Mouse (Mus musculus): ENCODE results near the gene Oaz2.
"Not testable (repeated sequence)": the region's sequence is repeated elsewhere in the genome, so short reads cannot be mapped to it uniquely, and the experiment has no call there.

Oaz2 gene

DNA sequence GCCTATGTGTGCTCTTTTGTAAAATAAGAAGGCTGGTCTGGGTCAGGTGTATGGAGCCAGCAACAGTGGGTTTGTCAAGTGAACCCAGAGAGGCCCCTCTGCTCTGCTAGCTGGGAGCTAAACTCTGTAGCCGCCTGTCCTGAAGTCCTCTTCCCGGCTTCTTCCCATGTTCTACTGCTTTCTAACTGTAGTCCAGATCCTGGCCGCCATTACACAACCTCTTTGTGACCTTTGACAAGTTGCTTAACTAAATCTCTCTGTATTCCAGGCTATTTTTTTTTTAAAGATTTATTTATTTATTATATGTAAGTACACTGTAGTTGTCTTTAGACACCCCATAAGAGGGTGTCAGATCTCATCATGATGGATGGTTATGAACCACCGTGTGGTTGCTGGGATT is 14.1 kb upstream of the Oaz2 start:
- DNase-seq (ENCODE audit: low spot score): no peak

GRCm38 (mm10) chr9:65654700-65655237 is 13.0 kb upstream of the Oaz2 start:
- DNase-seq (ENCODE audit: low spot score): no peak

DNA sequence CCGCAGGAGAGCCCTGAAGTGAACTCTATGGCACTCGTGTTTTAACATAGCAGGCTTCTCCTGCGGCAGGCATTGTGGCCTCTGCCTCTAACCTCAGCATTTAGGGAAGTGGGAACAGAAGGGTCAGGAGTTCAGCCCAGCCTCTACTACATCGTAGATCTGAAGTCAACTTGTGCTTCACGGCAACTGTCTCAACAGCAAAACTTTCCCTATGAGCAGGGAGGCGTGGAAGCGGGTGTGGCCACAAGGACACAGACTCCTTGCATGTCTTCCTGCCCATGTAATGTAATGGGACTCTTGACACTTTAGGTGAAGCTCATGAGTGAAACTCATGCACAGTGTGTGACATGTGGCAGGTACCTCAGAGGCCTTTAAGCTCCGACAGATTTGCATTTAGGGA is 12.3 kb upstream of the Oaz2 start:
- DNase-seq (ENCODE audit: low spot score): no peak

DNA sequence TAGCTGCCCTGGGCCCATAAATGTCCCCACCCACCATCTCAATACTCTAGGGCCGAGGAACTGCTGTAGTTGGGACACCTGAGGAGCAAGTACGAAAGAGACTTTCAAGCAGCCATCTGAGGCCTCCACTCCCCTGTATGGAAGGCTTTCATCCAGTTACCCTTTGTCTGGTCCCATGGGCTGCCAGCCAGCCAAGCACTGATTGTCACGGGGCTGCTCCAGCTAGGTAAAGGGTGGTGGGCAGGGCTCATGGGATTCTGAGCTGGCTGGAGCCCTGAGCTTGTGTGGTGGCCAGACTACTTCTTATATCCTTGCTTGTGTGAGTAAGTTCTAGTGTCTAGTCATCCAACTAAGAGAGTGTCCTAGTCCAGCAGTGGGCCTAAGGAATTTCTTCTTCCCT is 10.6 kb upstream of the Oaz2 start:
- DNase-seq (ENCODE audit: low spot score): no peak

GRCm38 (mm10) chr9:65661029-65661428 is 6.8 kb upstream of the Oaz2 start:
- DNase-seq (ENCODE audit: low spot score): no peak

DNA sequence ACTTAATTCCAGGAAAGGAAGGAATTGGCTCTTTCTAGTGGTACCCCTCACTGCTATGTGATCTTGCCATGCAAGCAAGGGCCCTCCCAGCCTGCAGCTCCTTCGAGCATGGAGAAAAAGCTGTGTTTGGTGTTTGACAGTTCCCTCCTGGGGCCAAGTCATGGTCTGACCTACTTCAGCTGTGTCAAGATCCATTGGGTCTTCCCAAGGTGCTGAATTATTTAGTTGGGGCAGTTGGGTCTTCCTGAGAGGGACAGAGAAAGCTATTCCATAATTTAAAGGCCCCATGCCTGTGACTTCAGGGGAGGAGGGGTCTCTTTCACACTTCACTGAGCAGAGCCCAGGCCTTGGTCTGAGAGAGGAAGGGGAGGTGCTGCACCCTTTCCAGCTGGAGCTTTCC is 6.3 kb upstream of the Oaz2 start:
- DNase-seq (ENCODE audit: low spot score): no peak

DNA sequence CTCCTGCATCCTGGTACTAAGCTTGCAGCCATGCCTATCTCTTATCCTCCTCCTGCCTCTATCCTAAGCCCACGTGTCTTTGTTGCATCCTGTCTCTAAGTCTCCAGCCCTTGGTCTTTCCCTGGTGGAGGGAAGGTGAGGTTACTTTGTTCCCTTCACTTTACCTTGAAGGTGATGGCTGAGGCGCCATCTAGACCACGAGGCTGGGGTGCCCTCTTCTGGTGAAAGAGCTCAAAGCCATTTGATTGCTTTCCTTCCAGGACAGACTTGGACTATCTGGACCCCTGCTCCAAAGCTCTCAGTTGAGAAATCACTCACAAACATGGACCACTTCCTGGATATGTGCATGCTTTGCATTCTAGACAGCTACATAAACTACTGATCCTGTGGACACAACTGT is 3.6 kb upstream of the Oaz2 start:
- DNase-seq (ENCODE audit: low spot score): peak; percentile 72

DNA sequence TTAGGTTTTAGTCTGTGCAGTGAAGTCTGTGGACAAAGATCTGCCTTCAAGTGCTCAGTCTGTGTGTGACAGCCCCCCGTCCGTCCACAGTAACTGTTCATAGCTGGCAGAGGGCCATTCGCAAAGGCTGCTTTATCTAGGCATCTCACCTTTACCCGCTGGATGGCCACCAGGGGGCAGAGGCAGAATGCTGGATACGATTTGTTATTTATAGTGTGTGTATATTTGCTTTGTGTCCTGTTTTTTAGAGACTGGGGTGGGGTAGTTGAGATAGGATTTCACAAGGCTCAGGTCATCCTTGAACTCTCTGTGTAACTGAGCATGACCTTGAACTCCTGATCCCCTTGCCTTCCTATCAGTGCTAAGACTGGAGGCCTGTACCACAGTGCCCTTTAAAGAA is 1.8 kb upstream of the Oaz2 start:
- peak; percentile 79 for DNase-seq (ENCODE audit: low spot score)

DNA sequence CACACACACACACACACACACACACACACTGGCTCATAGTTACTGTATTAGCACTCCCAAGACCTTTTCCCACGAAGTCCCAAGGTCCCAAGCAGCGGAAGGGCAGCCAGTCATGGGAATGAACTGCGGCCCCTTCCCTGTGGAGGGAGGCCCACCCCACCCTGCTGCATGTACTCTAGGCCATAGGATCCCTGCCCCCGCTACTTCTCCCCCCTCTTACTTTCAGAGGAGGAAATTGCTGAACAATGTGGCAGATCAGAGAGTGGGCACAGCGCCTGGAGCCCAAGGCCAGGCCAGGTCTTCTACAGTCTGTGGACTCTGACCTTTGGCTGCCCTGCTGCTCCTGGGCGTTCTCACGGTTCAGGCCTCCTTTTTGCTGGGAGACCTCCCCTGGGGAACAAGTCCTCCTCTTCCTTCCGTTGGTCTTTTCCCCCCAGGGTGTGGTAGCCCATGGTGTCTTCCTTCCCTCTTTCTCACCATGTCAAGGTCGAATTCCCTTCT is 3.7 kb downstream of the Oaz2 start:
- DNase-seq (ENCODE audit: low spot score): no peak

DNA sequence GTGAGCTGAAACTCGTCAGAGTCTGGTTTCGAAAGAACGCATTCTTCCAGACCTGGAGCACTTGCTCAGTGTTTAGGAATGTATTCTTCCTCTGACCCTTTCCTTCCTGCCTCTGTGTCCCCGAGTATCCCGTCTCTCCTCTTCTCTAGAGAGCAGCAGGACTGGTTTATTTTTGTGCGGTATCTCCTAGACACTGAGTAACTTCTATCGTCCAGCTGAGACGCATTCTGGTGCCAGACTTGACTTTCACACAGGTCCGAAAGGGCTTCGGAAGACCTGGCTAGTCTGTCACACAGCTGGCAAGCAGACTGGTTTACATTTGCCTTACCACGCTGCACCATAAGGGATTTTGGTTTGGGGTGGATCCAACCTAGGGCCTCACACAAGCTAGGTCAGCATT is 5.2 kb downstream of the Oaz2 start:
- DNase-seq (ENCODE audit: low spot score): no peak

DNA sequence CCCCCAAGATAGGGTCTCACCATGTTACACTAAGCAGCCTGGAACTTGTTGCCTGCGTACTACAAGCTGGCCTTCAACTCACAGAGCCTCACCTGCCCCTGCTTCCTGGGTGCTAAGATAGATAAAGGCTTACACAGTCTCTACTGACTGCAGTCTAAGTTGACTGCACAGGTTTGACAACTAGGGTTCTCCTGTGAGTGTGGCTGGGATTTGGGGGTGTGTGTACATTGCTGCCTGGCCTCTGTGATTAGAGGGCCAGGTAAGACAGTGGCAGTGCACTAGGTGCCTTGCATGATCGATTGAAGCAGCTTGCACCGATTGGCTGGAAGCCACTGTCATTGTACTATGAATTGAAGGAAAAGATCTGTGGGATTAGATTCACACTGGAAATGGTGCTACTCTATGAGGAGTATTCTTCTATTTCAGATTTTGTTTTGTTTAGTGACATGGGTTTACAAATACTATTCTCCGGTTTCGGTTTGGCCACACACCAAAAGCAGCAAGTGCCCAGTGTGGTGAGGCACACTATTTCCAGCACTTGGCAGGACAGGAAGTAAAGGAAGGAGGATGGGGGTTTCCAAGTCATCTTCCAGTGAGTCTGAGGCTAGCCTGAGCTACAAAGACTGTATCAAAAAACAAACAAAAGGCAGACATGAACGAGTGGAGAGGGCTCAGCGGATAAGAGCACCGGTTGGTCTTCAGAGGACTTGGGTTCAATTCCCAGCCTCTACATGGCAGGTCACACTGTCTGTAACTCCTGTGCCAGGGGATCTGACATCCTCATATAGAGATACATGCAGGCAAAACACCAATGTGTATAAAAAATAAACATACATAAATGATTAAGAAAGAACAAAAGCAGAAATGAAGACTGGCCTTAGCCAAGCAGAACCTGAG is 7.9 kb downstream of the Oaz2 start:
- no peak for DNase-seq (ENCODE audit: low spot score)

- peak; percentile 98 for DNase-seq (ENCODE audit: low spot score)
These were observed 8.7 kb downstream of the Oaz2 start for GRCm38 (mm10) chr9:65676358-65677118.

GRCm38 (mm10) chr9:65677119-65677462 is 9.3 kb downstream of the Oaz2 start:
- DNase-seq (ENCODE audit: low spot score): no peak

- peak; percentile 37 for DNase-seq (ENCODE audit: low spot score)
These were observed 11.5 kb downstream of the Oaz2 start for GRCm38 (mm10) chr9:65679181-65679761.

- no peak for DNase-seq (ENCODE audit: low spot score)
These were observed 13.3 kb downstream of the Oaz2 start for GRCm38 (mm10) chr9:65680938-65681633.

- no peak for DNase-seq (ENCODE audit: low spot score)
These were observed 13.8 kb downstream of the Oaz2 start for GRCm38 (mm10) chr9:65681634-65681940.

GRCm38 (mm10) chr9:65682183-65682582 is 14.4 kb downstream of the Oaz2 start:
- no peak for DNase-seq (ENCODE audit: low spot score)

DNA sequence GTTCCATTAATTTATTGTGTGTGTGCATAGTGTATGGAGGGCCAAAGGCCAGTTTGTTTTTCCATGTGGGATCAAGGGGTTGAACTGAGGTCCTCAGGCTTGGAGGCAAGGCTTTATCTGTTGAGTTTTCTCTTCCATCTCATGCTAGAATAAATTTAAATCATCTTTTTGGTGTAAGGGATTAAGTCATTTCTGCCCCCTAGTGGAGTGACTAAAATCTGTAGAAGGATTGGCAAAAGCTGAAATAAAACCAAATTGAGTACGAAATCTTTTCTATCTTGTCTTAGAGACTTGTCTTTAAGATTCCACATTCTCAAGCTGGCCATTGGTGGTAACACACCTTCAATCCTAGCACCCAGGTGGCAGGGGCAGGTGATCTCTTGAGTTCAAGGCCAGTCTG is 15.2 kb downstream of the Oaz2 start:
- no peak for DNase-seq (ENCODE audit: low spot score)

GRCm38 (mm10) chr9:65684704-65685103 is 16.9 kb downstream of the Oaz2 start:
- DNase-seq (ENCODE audit: low spot score): no peak

DNA sequence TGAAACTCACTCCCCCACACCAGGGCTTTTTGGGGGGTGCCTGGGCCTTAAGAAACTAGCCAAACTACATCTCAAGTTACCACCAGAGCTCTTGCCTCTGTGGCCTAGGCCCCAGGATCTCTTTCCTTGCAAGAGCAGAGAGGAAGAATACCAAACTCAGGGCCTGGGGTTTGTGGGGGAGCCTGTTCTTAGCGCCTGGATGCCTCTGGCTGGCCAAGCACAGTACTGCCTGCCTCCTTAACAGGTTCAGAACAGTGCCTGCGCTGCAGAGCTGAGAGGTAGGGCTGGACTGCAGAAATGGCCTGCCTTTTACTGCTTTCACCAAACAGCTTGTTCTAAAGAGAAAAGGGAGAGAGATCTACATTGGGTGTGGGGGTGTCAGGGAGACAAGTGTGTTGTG is 22.1 kb downstream of the Oaz2 start:
- DNase-seq (ENCODE audit: low spot score): not testable (repeated sequence)

DNA sequence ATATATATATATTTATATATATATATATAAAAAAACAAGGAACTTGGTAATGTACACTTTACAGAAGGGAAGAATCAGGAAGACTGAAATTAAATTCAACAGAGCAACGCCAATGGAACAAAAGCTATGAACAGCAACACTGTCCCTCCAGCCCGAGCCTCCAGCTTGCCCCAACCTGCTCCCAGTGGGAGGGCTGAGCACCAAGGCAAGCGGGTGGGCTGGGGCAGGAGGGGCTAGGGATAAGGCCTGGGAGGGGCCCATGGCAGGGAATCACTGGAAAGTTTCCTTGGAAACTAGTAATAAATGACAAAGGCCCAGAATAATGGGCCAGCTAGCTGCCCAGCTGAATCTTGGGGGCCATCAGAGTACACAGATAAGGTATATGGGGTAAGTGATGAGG is 24.7 kb downstream of the Oaz2 start:
- no peak for DNase-seq (ENCODE audit: low spot score)

DNA sequence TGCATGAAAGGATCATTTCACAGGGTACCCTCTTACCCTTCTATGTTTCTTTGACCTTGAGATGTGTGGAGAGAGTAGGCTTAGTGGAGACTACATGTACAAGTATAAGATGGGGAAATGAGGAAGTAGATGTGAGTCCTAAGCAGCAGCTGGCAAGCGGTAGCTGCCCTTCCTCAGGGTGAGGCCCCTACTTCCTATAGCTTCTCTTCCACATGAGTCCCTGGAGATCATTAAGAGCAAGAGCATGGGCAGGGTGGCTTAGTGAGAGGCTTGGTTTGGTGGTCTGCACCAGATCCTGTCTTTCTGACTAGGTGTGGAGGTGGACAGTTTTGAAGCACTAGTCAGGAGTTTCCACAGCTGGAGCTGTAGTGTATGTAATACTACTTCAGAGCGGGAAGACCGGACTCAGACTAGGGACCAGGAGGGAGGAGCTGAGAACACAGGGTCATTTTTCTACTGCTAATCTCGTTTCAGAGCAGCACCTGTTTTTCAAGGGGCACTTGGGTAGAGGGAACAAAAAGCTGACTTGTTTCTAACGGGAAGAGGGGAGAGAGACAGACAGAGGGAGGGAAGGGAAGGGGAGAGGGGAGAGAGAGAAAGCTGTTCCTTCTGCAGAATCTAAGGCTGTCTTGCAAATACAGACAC is 25.3 kb downstream of the Oaz2 start:
- no peak for DNase-seq (ENCODE audit: low spot score)
